Comparison of ENCODE assay signal across 14 mouse cellular contexts in the genomic region with DNA sequence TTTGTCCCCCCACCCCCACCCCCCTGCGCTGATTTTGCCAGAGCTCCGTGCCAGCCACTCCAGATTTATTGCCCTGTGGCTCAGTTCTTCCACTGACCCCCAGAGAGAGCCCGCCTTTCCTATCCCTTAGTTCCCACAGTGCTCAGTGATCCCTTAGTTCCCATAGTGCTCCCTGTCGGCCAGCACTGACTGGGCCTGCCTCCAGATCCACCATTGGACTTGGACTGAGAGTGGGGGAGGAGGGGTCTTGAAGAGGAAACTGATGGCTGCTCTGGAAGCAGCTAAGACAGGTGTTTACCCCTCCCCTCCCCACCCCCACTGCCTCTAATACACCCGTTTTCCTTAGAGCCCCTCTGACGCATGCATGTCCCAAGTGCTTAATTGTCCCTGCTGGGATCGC. TPM values are rescaled to one million over a fixed set of nuclear protein-coding genes. Genes with fewer than 3 reads are reported as not detected.
DNase-seq lines count a peak whose midpoint lies in the region; ATAC-seq and TF ChIP-seq lines count a peak whose summit lies in the region.
"Had no signal": no experiment of that assay in that cellular context is flagged by ENCODE, and none has a peak within 500 bp of the region (broad histone marks: within the 10 kb centered on the region; RNA-seq: fewer than 3 reads in every experiment).

No protein-coding gene starts in this region.

- H3K4me3 ChIP-seq in heart, embryonic 12.5 days = no peak overlapping the region
- no peak overlapping the region for H3K4me3 ChIP-seq in spleen, adult 2 months (ENCODE audit: extremely low read depth, insufficient read depth, insufficient read length)
- no peak overlapping the region for H3K4me3 ChIP-seq in hindbrain, embryonic 12.5 days
- no peak overlapping the region for H3K4me3 ChIP-seq in neural tube, embryonic 12.5 days
- H3K4me3 ChIP-seq: embryonic facial prominence, embryonic 15.5 days; liver, embryonic 15.5 days had no signal

- H3K27ac ChIP-seq in heart, embryonic 12.5 days (ENCODE audit: poor library complexity, severe bottlenecking) = no peak overlapping the region
- peak overlapping the region; percentile 27; the same call in 1 of the 2 replicates for H3K27ac ChIP-seq in spleen, adult 2 months (ENCODE audit: insufficient read depth, low read length)
- no peak overlapping the region for H3K27ac ChIP-seq in hindbrain, embryonic 12.5 days
- H3K27ac ChIP-seq in neural tube, embryonic 12.5 days = no peak overlapping the region
- H3K27ac ChIP-seq: embryonic facial prominence, embryonic 15.5 days; liver, embryonic 15.5 days had no signal

- H3K4me2 ChIP-seq in heart, embryonic 12.5 days = peak overlapping the region; percentile 38
- H3K4me2 ChIP-seq in hindbrain, embryonic 12.5 days (replicated peaks) = peak overlapping the region; percentile 23
- peak overlapping the region; percentile 39; the same call in 1 of the 2 replicates for H3K4me2 ChIP-seq in neural tube, embryonic 12.5 days (replicated peaks)
- H3K4me2 ChIP-seq: embryonic facial prominence, embryonic 15.5 days; liver, embryonic 15.5 days had no signal

- 22% methylated on average over 7 of the region's 7 CpGs for WGBS in heart, embryonic 12.5 days
- WGBS in spleen, adult 2 months = 61% methylated on average over 7 of the region's 7 CpGs
- 14% methylated on average over 7 of the region's 7 CpGs for WGBS in hindbrain, embryonic 12.5 days
- WGBS in neural tube, embryonic 12.5 days = 8% methylated on average over 7 of the region's 7 CpGs

- TF ChIP-seq POLR2A in spleen, adult 2 months (IDR thresholded peaks at IDR 0.05; ENCODE audit: low read depth, low read length) = no peak

- H3K4me1 ChIP-seq in heart, embryonic 12.5 days (replicated peaks) = peaks cover 14% of the 10 kb centered on the region
- H3K4me1 ChIP-seq in spleen, adult 2 months (ENCODE audit: control insufficient read depth, insufficient read depth, insufficient read length) = no peaks in the 10 kb centered on the region; the same call in 1 of the 2 replicates
- peaks cover 13% of the 10 kb centered on the region; the same call in 1 of the 2 replicates for H3K4me1 ChIP-seq in hindbrain, embryonic 12.5 days
- H3K4me1 ChIP-seq in neural tube, embryonic 12.5 days = peaks cover 7% of the 10 kb centered on the region

- no peak for ATAC-seq in heart, embryonic 12.5 days (ENCODE audit: insufficient number of reproducible peaks, low FRiP score)
- no peak for ATAC-seq in hindbrain, embryonic 12.5 days (ENCODE audit: low FRiP score)
- ATAC-seq in neural tube, embryonic 12.5 days (ENCODE audit: low FRiP score, low read depth) = no peak

- intact Hi-C loops in left cerebral cortex, postnatal 25 days (cut with DNase I) = no loop called here

- no peak for DNase-seq in heart, adult 11 months
- DNase-seq in spleen, adult 2 months (ENCODE audit: low read depth in 1 of 2, low spot score in 2 of 2) = no peak
- no peak for DNase-seq in spleen, postnatal 4 days (ENCODE audit: low spot score in 2 of 2)
- DNase-seq in ovary, postnatal 10 days (ENCODE audit: low spot score) = no peak
- no peak for DNase-seq in left cerebral cortex, postnatal 25 days (ENCODE audit: low spot score in 2 of 2)
- DNase-seq: B cell, adult 2 months; gastrocnemius, postnatal 36 days; kidney, postnatal 36 days had no signal

- no peak for TF ChIP-seq CTCF in spleen, adult 2 months (IDR thresholded peaks at IDR 0.05; ENCODE audit: extremely low read depth, insufficient read depth, insufficient read length, insufficient replicate concordance)

- no peak overlapping the region for H3K9ac ChIP-seq in heart, embryonic 12.5 days
- no peak overlapping the region for H3K9ac ChIP-seq in hindbrain, embryonic 12.5 days
- H3K9ac ChIP-seq in neural tube, embryonic 12.5 days = no peak overlapping the region
- H3K9ac ChIP-seq: embryonic facial prominence, embryonic 15.5 days; liver, embryonic 15.5 days had no signal

- H3K9me3 ChIP-seq in heart, embryonic 12.5 days (replicated peaks) = no peaks in the 10 kb centered on the region
- H3K9me3 ChIP-seq in hindbrain, embryonic 12.5 days (replicated peaks) = no peaks in the 10 kb centered on the region
- H3K9me3 ChIP-seq in neural tube, embryonic 12.5 days = no peaks in the 10 kb centered on the region
- H3K9me3 ChIP-seq: embryonic facial prominence, embryonic 15.5 days; liver, embryonic 15.5 days had no signal

- peaks cover 30% of the 10 kb centered on the region for H3K27me3 ChIP-seq in heart, embryonic 12.5 days (replicated peaks)
- no peaks in the 10 kb centered on the region for H3K27me3 ChIP-seq in spleen, adult 2 months (ENCODE audit: control insufficient read depth, insufficient read depth, low read length)
- peaks cover 19% of the 10 kb centered on the region for H3K27me3 ChIP-seq in hindbrain, embryonic 12.5 days
- H3K27me3 ChIP-seq in neural tube, embryonic 12.5 days (replicated peaks) = no peaks in the 10 kb centered on the region
- H3K27me3 ChIP-seq: embryonic facial prominence, embryonic 15.5 days; liver, embryonic 15.5 days had no signal

- no peaks in the 10 kb centered on the region for H3K36me3 ChIP-seq in heart, embryonic 12.5 days
- H3K36me3 ChIP-seq in spleen, adult 2 months (ENCODE audit: control insufficient read depth, insufficient read depth, low read length) = no peaks in the 10 kb centered on the region
- H3K36me3 ChIP-seq in hindbrain, embryonic 12.5 days = no peaks in the 10 kb centered on the region
- H3K36me3 ChIP-seq in neural tube, embryonic 12.5 days = no peaks in the 10 kb centered on the region
- H3K36me3 ChIP-seq: liver, embryonic 15.5 days had no signal

RNA-seq across cellular contexts. Expression of a gene that starts 16.1 kb away (rescaled TPM):
- polyA plus RNA-seq in heart, embryonic 12.5 days (2016; fragmentation: Nextera tagmentation; extraction: Ambion mirVana) = 0.06 and 0.65 TPM in 2 replicates
- polyA plus RNA-seq in spleen, adult 2 months (2012; rRNA removed) = 2.9 and 3.0 TPM in 2 replicates
- polyA plus RNA-seq in hindbrain, embryonic 12.5 days (2016; fragmentation: Nextera tagmentation; extraction: Ambion mirVana) = 1.1 and 1.2 TPM in 2 replicates
- 0.70 and 1.1 TPM in 2 replicates for polyA plus RNA-seq in neural tube, embryonic 12.5 days (2016; fragmentation: Nextera tagmentation; extraction: Ambion mirVana)
- 1 to 10 TPM; 2.7 to 4.1 TPM for total RNA-seq in left cerebral cortex, postnatal 25 days (2021)

RNA-seq across cellular contexts. Expression of a gene that starts 16.3 kb away (rescaled TPM):
- polyA plus RNA-seq in heart, embryonic 12.5 days (2016; fragmentation: Nextera tagmentation; extraction: Ambion mirVana) = 1.3 and 1.4 TPM in 2 replicates
- 58.9 and 64.3 TPM in 2 replicates for polyA plus RNA-seq in spleen, adult 2 months (2012; rRNA removed)
- 1.5 and 1.9 TPM in 2 replicates for polyA plus RNA-seq in hindbrain, embryonic 12.5 days (2016; fragmentation: Nextera tagmentation; extraction: Ambion mirVana)
- polyA plus RNA-seq in neural tube, embryonic 12.5 days (2016; fragmentation: Nextera tagmentation; extraction: Ambion mirVana) = 1.00 and 1.2 TPM in 2 replicates
- 1 to 10 TPM; 8.2 to 10.0 TPM for total RNA-seq in left cerebral cortex, postnatal 25 days (2021)

RNA-seq across cellular contexts. Expression of a gene that starts 20.7 kb away (rescaled TPM):
- polyA plus RNA-seq in heart, embryonic 12.5 days (2016; fragmentation: Nextera tagmentation; extraction: Ambion mirVana) = not detected in 2 replicates
- 0.25 and 0.35 TPM in 2 replicates for polyA plus RNA-seq in spleen, adult 2 months (2012; rRNA removed)
- not detected in 2 replicates for polyA plus RNA-seq in hindbrain, embryonic 12.5 days (2016; fragmentation: Nextera tagmentation; extraction: Ambion mirVana)
- polyA plus RNA-seq in neural tube, embryonic 12.5 days (2016; fragmentation: Nextera tagmentation; extraction: Ambion mirVana) = not detected in 2 replicates
- total RNA-seq in left cerebral cortex, postnatal 25 days (2021) = not detected
- polyA plus RNA-seq: embryonic facial prominence, embryonic 15.5 days; liver, embryonic 15.5 days; stomach, embryonic 16.5 days had no signal

RNA-seq across cellular contexts. Expression of a gene that starts 38.2 kb away (rescaled TPM):
- 0.97 TPM in 1 of 2 replicates, not detected in the other for polyA plus RNA-seq in heart, embryonic 12.5 days (2016; fragmentation: Nextera tagmentation; extraction: Ambion mirVana)
- polyA plus RNA-seq in spleen, adult 2 months (2012; rRNA removed) = 3.5 and 5.5 TPM in 2 replicates
- 0.26 TPM in 1 of 2 replicates, not detected in the other for polyA plus RNA-seq in hindbrain, embryonic 12.5 days (2016; fragmentation: Nextera tagmentation; extraction: Ambion mirVana)
- 0.28 TPM in 1 of 2 replicates, not detected in the other for polyA plus RNA-seq in neural tube, embryonic 12.5 days (2016; fragmentation: Nextera tagmentation; extraction: Ambion mirVana)
- total RNA-seq in left cerebral cortex, postnatal 25 days (2021) = under 1 TPM in 1 of 2 experiments, not detected in 1; 0.71 TPM
- total RNA-seq: gastrocnemius, postnatal 36 days had no signal

RNA-seq across cellular contexts. Expression of a gene that starts 50.0 kb away (rescaled TPM):
- not detected in 2 replicates for polyA plus RNA-seq in heart, embryonic 12.5 days (2016; fragmentation: Nextera tagmentation; extraction: Ambion mirVana)
- 0.08 and 0.14 TPM in 2 replicates for polyA plus RNA-seq in spleen, adult 2 months (2012; rRNA removed)
- polyA plus RNA-seq in hindbrain, embryonic 12.5 days (2016; fragmentation: Nextera tagmentation; extraction: Ambion mirVana) = not detected in 2 replicates
- polyA plus RNA-seq in neural tube, embryonic 12.5 days (2016; fragmentation: Nextera tagmentation; extraction: Ambion mirVana) = not detected in 2 replicates
- under 1 TPM in 1 of 2 experiments, not detected in 1; 0.43 TPM for total RNA-seq in left cerebral cortex, postnatal 25 days (2021)
- total RNA-seq: gastrocnemius, postnatal 36 days had no signal
- polyA plus RNA-seq: liver, embryonic 15.5 days; stomach, embryonic 16.5 days had no signal

Comparison
In these comparisons a context has a peak if more than half of its experiments do, and no peak if none do; other contexts are left out.
1. RNA of a gene that starts 16.3 kb away (polyA plus RNA-seq): 58.9 to 64.3 TPM in spleen, adult 2 months; 1.5 to 1.9 TPM in hindbrain, embryonic 12.5 days, 1.3 to 1.4 TPM in heart, embryonic 12.5 days and 1.00 to 1.2 TPM in neural tube, embryonic 12.5 days; every median in the first group is over 10 times any median in the second.
2. Peak in every context shown above with its lines, with median percentiles within 50 percentile points of each other: H3K4me2 ChIP-seq.